Mouse (Mus musculus) lung, embryonic 15.5 days (tissue): ENCODE measurements around the gene Irs2. TPM values are rescaled to one million over a fixed set of nuclear protein-coding genes. Genes with fewer than 3 reads are reported as not detected.

Source experiments
- ATAC-seq: fragments of 200-750 bp; cut with Nextera tagmentation; 2 replicates; pipeline ENCODE4 v1.8.0; 2017; ENCODE audit warnings: moderate number of reproducible peaks, borderline replicate concordance; ENCODE audit not compliant: low FRiP score, low TSS enrichment; ENCODE audit errors: extremely low read depth
- H3K27ac ChIP-seq: fragments of 300-500 bp; sonication (generic); 2 replicates; pipeline ENCODE4 v1.5.1; 2015; ENCODE audit warnings: moderate library complexity, mild to moderate bottlenecking, inconsistent platforms
- H3K27me3 ChIP-seq: fragments of 300-500 bp; sonication (generic); 2 replicates; pipeline ENCODE4 v1.6.1; 2015; ENCODE audit warnings: inconsistent platforms
- H3K36me3 ChIP-seq: fragments of 300-500 bp; sonication (generic); 2 replicates; pipeline ENCODE4 v1.6.1; 2015; ENCODE audit warnings: inconsistent platforms
- H3K4me1 ChIP-seq: fragments of 300-500 bp; sonication (generic); 2 replicates; pipeline ENCODE4 v1.6.1; 2015; ENCODE audit warnings: inconsistent platforms
- H3K4me2 ChIP-seq: fragments of 300-500 bp; sonication (generic); 2 replicates; pipeline ENCODE4 v1.6.1; 2015; ENCODE audit warnings: inconsistent platforms, mild to moderate bottlenecking, moderate library complexity
- H3K4me3 ChIP-seq: fragments of 300-500 bp; sonication (generic); 2 replicates; pipeline ENCODE4 v1.5.1; 2015; ENCODE audit warnings: mild to moderate bottlenecking, inconsistent platforms
- H3K9ac ChIP-seq: fragments of 300-500 bp; sonication (generic); 2 replicates; pipeline ENCODE4 v1.6.1; 2015; ENCODE audit warnings: inconsistent platforms
- H3K9me3 ChIP-seq: fragments of 300-500 bp; sonication (generic); 2 replicates; pipeline ENCODE4 v1.6.1; 2016; ENCODE audit warnings: inconsistent platforms
- WGBS: fragments of 180-500 bp; shearing (Covaris S2); methylation state at CpG from one replicate; pipeline ENCODE4 v1.1.7; 2015; 5-methylcytosine and 5-hydroxymethylcytosine counted together
- polyA plus RNA-seq: library from polyadenylated mRNA; unstranded; fragments of >200 nt; fragmentation: Nextera tagmentation; extraction: Ambion mirVana; gene quantifications from 2 replicates; pipeline ENCODE4 v1.2.1, GENCODE M21; 2015

Gene Irs2
- polyA plus RNA-seq, 1 experiment from 2014 or later, result 4.1 TPM

DNA sequence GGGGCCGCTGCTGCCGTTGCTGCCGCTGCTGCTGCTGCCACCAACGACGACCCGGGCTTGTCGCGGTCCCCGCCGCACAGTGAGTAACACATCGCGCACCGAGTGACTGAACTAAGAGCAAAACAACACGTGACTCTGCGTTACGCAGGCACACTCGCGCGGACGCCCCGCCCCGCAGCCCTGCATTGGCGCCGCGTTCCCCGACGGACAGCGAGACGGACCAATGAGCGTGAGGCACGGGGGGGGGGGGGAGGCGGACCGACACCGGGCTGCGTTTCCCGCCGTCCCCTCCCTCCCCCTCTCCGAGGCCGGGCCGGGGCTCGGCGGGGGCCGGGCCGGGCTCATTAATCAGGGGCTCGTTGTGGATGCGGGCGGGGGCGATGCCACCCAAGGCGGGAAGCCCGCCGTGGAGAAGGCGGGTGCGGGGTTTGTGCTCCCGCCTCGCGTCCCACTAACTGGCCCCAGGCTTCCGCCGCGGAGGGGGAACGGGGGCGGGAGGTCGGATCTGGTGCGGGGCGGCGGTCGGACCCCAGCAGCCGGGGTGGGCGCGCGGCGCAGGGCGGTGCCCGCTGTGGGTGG is 673 bp upstream of the Irs2 start:
- under 1% methylated on average over 44 of the region's 73 CpGs for WGBS

DNA sequence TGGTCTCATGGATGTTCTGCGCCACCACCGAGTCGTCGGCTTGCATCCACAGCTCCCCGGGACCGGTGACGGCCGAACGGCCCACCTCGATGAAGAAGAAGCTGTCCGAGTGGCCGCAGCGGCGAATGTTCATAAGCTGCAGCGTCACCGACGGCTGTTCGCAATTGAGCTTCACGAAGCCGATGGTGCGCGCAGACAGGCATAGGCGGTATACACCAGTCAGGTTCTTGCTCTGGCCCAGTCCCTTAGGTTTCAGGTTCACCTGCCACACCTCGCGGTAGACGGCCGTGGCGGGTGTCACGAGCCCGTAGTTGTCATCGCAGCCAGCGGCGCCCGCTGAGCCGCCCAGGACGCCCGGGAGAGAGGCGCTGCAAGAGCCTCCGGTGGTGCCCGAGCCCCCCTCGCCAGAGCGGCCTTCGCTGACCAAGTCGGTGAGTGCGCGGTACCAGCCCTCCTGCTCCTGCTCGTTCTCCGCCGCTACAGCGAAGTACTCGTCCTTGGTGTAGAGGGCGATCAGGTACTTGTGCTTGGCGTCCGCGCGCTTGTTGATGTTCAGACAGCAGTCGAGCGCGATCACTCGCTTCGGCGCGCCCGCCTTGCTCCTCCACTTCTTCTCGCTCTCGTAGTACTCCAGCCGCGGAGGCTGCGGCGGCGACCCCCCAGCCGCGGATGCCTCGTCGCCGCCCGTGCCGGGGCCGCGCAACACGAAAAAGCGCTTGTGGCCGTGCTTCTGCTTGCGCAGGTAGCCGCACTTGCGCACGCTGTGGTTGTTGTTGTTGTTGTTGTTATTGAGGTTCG is 478 bp downstream of the Irs2 start:
- Histone ChIP-seq H3K9me3 (no peaks in the 10 kb centered on the region), H3K4me1 (peaks cover 50% of the 10 kb centered on the region), H3K27me3 (peaks cover 3% of the 10 kb centered on the region; the same call in 1 of the 2 replicates), H3K4me2 (peak overlapping the region; percentile 91), H3K36me3 (no peaks in the 10 kb centered on the region), H3K9ac (peak overlapping the region; percentile 69), H3K4me3 (peak overlapping the region; percentile 68), H3K27ac (peak overlapping the region; percentile 98)
- 1% methylated on average over 88 of the region's 88 CpGs for WGBS
- no peak for ATAC-seq

More for the DNA sequence above, 673 bp upstream of the Irs2 start:
- H3K4me2 ChIP-seq, result peak overlapping the region; percentile 91
- ATAC-seq, result peak; percentile 88
- peak overlapping the region; percentile 98 for H3K27ac ChIP-seq
- peak overlapping the region; percentile 68 for H3K4me3 ChIP-seq
- peaks cover 3% of the 10 kb centered on the region; the same call in 1 of the 2 replicates for H3K27me3 ChIP-seq
- H3K9me3 ChIP-seq, result no peaks in the 10 kb centered on the region
- H3K4me1 ChIP-seq, result peaks cover 46% of the 10 kb centered on the region
- H3K36me3 ChIP-seq, result no peaks in the 10 kb centered on the region
- peak overlapping the region; percentile 85 for H3K9ac ChIP-seq

- H3K9ac ChIP-seq, result peak overlapping the region; percentile 69
- H3K27ac ChIP-seq, result peak overlapping the region; percentile 98
- peak overlapping the region; percentile 91 for H3K4me2 ChIP-seq
- 2% methylated on average over 51 of the region's 56 CpGs for WGBS
- H3K4me1 ChIP-seq, result peaks cover 56% of the 10 kb centered on the region
- H3K27me3 ChIP-seq, result peaks cover 3% of the 10 kb centered on the region; the same call in 1 of the 2 replicates
- peak overlapping the region; percentile 68 for H3K4me3 ChIP-seq
- ATAC-seq, result peak; percentile 58
- no peaks in the 10 kb centered on the region for H3K36me3 ChIP-seq
- H3K9me3 ChIP-seq, result no peaks in the 10 kb centered on the region
Observed at GRCm38 (mm10) chr8:11007001-11007580, 1.2 kb downstream of the Irs2 start.

GRCm38 (mm10) chr8:11006276-11006630 is 2.0 kb downstream of the Irs2 start:
- Histone ChIP-seq H3K9me3 (no peaks in the 10 kb centered on the region), H3K4me1 (peaks cover 63% of the 10 kb centered on the region), H3K4me3 (peak overlapping the region; percentile 68), H3K4me2 (peak overlapping the region; percentile 91), H3K36me3 (no peaks in the 10 kb centered on the region), H3K27ac (no peak overlapping the region), H3K27me3 (peaks cover 3% of the 10 kb centered on the region; the same call in 1 of the 2 replicates), H3K9ac (peak overlapping the region; percentile 69; the same call in 1 of the 2 replicates)
- 90% methylated on average over 9 of the region's 9 CpGs for WGBS
- ATAC-seq, result no peak

GRCm38 (mm10) chr8:11005460-11006275 is 2.6 kb downstream of the Irs2 start:
- H3K27ac ChIP-seq, result no peak overlapping the region
- peak overlapping the region; percentile 91 for H3K4me2 ChIP-seq
- H3K36me3 ChIP-seq, result no peaks in the 10 kb centered on the region
- WGBS, result 87% methylated on average over 26 of the region's 26 CpGs
- H3K4me1 ChIP-seq, result peaks cover 63% of the 10 kb centered on the region
- H3K27me3 ChIP-seq, result peaks cover 3% of the 10 kb centered on the region; the same call in 1 of the 2 replicates
- H3K9me3 ChIP-seq, result no peaks in the 10 kb centered on the region
- no peak for ATAC-seq
- H3K9ac ChIP-seq, result no peak overlapping the region
- peak overlapping the region; percentile 68; the same call in 1 of the 2 replicates for H3K4me3 ChIP-seq

GRCm38 (mm10) chr8:11004781-11005459 is 3.3 kb downstream of the Irs2 start:
- no peak overlapping the region for H3K27ac ChIP-seq

GRCm38 (mm10) chr8:11003917-11004470 is 4.3 kb downstream of the Irs2 start:
- ATAC-seq, result no peak

More at GRCm38 (mm10) chr8:11004781-11005459, 3.3 kb downstream of the Irs2 start:
- no peaks in the 10 kb centered on the region for H3K9me3 ChIP-seq
- H3K4me1 ChIP-seq, result peaks cover 64% of the 10 kb centered on the region
- ATAC-seq, result no peak
- peak overlapping the region; percentile 91 for H3K4me2 ChIP-seq
- 0 out of 2 replicates have a peak overlapping the region, but pooled peaks have one; percentile 35 for H3K9ac ChIP-seq
- H3K36me3 ChIP-seq, result no peaks in the 10 kb centered on the region
- WGBS, result 77% methylated on average over 22 of the region's 22 CpGs
- peak overlapping the region; percentile 38 for H3K4me3 ChIP-seq
- H3K27me3 ChIP-seq, result no peaks in the 10 kb centered on the region

GRCm38 (mm10) chr8:11003253-11003652 is 5.0 kb downstream of the Irs2 start:
- Histone ChIP-seq H3K9ac (peak overlapping the region; percentile 35), H3K27ac (peak overlapping the region; percentile 86), H3K9me3 (no peaks in the 10 kb centered on the region), H3K36me3 (peaks cover 4% of the 10 kb centered on the region; the same call in 1 of the 2 replicates), H3K4me2 (peak overlapping the region; percentile 91), H3K27me3 (no peaks in the 10 kb centered on the region), H3K4me1 (peaks cover 67% of the 10 kb centered on the region), H3K4me3 (peak overlapping the region; percentile 38)
- 20% methylated on average over 6 of the region's 6 CpGs for WGBS
- no peak for ATAC-seq

More at GRCm38 (mm10) chr8:11003917-11004470, 4.3 kb downstream of the Irs2 start:
- Histone ChIP-seq H3K4me1 (peaks cover 67% of the 10 kb centered on the region), H3K4me3 (peak overlapping the region; percentile 38), H3K27ac (peak overlapping the region; percentile 49), H3K4me2 (peak overlapping the region; percentile 91), H3K27me3 (no peaks in the 10 kb centered on the region), H3K9ac (peak overlapping the region; percentile 35), H3K36me3 (no peaks in the 10 kb centered on the region), H3K9me3 (no peaks in the 10 kb centered on the region)
- 29% methylated on average over 7 of the region's 7 CpGs for WGBS

- Histone ChIP-seq H3K9ac (peak overlapping the region; percentile 35), H3K4me1 (peaks cover 67% of the 10 kb centered on the region), H3K9me3 (no peaks in the 10 kb centered on the region), H3K27me3 (no peaks in the 10 kb centered on the region), H3K4me3 (peak overlapping the region; percentile 38), H3K27ac (peak overlapping the region; percentile 86), H3K36me3 (peaks cover 6% of the 10 kb centered on the region; the same call in 1 of the 2 replicates), H3K4me2 (peak overlapping the region; percentile 91)
- 19% methylated on average over 6 of the region's 6 CpGs for WGBS
- no peak for ATAC-seq
Observed at GRCm38 (mm10) chr8:11002816-11003215, 5.4 kb downstream of the Irs2 start.

- Histone ChIP-seq H3K4me1 (peaks cover 73% of the 10 kb centered on the region), H3K4me3 (peak overlapping the region; percentile 14; the same call in 1 of the 2 replicates), H3K27ac (peak overlapping the region; percentile 86), H3K9ac (0 out of 2 replicates have a peak overlapping the region, but pooled peaks have one; percentile 10), H3K9me3 (no peaks in the 10 kb centered on the region), H3K27me3 (no peaks in the 10 kb centered on the region), H3K4me2 (peak overlapping the region; percentile 91), H3K36me3 (peaks cover 6% of the 10 kb centered on the region; the same call in 1 of the 2 replicates)
- WGBS, result 10% methylated on average over 6 of the region's 6 CpGs
- ATAC-seq, result peak; percentile 47; the same call in 1 of the 2 replicates
Observed at GRCm38 (mm10) chr8:11001062-11001549, 7.2 kb downstream of the Irs2 start.
